Mouse (Mus musculus) stomach, embryonic 14.5 days (tissue): ENCODE measurements at regions not wholly inside any gene's neighbourhood (a gene's known extent, or its start where the extent isn't known, plus 50 kb on each side); places are given as distances from the start of the nearest gene placed in this dataset.

Source experiments
- ATAC-seq: fragments of 200-750 bp; cut with Nextera tagmentation; 2 replicates; pipeline ENCODE4 v1.8.0; 2017; ENCODE audit warnings: low read depth, moderate TSS enrichment; ENCODE audit not compliant: insufficient number of reproducible peaks, insufficient read depth, low FRiP score
- H3K27ac ChIP-seq: fragments of 300-500 bp; sonication (generic); 2 replicates; pipeline ENCODE4 v1.5.1; 2014; ENCODE audit warnings: mild to moderate bottlenecking, low read length, moderate library complexity, mixed read lengths
- H3K27me3 ChIP-seq: fragments of 300-500 bp; sonication (generic); 2 replicates; pipeline ENCODE4 v1.6.1; 2014; ENCODE audit warnings: low read length, control low read depth, mixed read lengths; ENCODE audit not compliant: control insufficient read depth, insufficient read depth
- H3K36me3 ChIP-seq: fragments of 300-500 bp; sonication (generic); 2 replicates; pipeline ENCODE4 v1.6.1; 2014; ENCODE audit warnings: mild to moderate bottlenecking, control low read depth, low read length, moderate library complexity, mixed read lengths; ENCODE audit not compliant: control insufficient read depth, insufficient read depth
- H3K4me1 ChIP-seq: fragments of 300-500 bp; sonication (generic); 2 replicates; pipeline ENCODE4 v1.6.1; 2014; ENCODE audit warnings: low read length, control low read depth, mixed read lengths; ENCODE audit not compliant: control insufficient read depth, insufficient read depth
- H3K4me2 ChIP-seq: fragments of 300-500 bp; sonication (generic); replicated peaks from 2 replicates; pipeline ENCODE4 v1.6.1; 2014; ENCODE audit warnings: low read depth, low read length, control low read depth
- H3K4me3 ChIP-seq: fragments of 300-500 bp; sonication (generic); 2 replicates; pipeline ENCODE4 v1.5.1; 2014; ENCODE audit warnings: low read depth, low read length, control low read depth
- H3K9ac ChIP-seq: fragments of 300-500 bp; sonication (generic); replicated peaks from 2 replicates; pipeline ENCODE4 v1.6.1; 2014; ENCODE audit warnings: low read depth, mild to moderate bottlenecking, control low read depth, low read length, moderate library complexity, mixed read lengths
- H3K9me3 ChIP-seq: fragments of 300-500 bp; sonication (generic); 2 replicates; pipeline ENCODE4 v1.6.1; 2016; ENCODE audit warnings: low read depth, low read length, control low read depth; ENCODE audit not compliant: control insufficient read depth
- WGBS: fragments of 180-500 bp; shearing (Covaris S2); extraction: QIAGEN DNeasy Blood & Tissue Kit; methylation state at CpG from one replicate; pipeline ENCODE4 v1.1.7; 2014; 5-methylcytosine and 5-hydroxymethylcytosine counted together

DNA sequence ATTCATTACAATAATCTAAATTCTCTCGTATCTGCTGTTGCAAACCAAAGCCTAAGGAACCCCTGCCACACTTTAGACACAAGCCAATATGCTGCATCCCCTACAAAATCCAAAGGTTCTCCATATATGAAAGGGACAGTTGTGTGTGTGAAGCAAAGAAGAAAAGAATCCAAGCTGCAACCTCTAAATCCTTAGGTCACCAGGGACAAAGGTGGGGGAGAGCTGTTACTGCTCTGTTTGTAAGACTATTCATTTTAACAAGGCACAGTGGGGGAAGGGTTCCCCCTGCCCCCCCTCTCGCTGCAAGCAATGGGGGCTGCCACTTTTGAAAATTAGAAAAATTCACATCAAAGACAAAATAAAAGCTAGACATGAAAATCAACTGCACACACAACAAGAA lies 231.4 kb downstream of the Sox4 start:
- H3K27ac ChIP-seq: no peak overlapping the region
- no peak overlapping the region for H3K4me2 ChIP-seq
- no peaks in the 10 kb centered on the region for H3K36me3 ChIP-seq
- no peak overlapping the region for H3K4me3 ChIP-seq
- H3K9ac ChIP-seq: no peak overlapping the region
- H3K4me1 ChIP-seq: peaks cover 11% of the 10 kb centered on the region; the same call in 1 of the 2 replicates
- no peaks in the 10 kb centered on the region for H3K27me3 ChIP-seq
- no peaks in the 10 kb centered on the region for H3K9me3 ChIP-seq
- no peak for ATAC-seq
- WGBS: 71% methylated on average over 2 of the region's 2 CpGs

DNA sequence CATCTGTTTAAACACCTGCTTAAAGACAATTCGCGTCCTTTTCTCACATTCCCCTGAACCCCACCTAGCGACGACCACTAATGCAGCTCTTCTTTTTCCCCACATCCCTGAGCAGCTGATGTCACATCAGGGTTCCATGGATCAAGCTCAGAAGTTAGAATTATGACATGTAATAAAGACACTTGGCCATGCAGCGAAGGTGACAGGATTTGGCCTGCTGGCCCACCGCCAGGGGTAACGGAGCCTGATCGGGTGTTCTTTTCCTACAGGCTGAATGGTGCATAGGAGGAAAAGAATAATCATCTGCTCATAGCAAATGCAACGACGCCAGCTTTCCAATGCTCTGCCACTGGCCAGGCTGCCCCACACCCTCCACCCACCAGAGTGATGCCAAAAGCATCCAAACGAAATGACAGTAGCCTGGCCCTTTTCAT lies 231.9 kb downstream of the Sox4 start:
- 67% methylated on average over 11 of the region's 11 CpGs for WGBS
- Histone ChIP-seq H3K36me3 (no peaks in the 10 kb centered on the region), H3K9me3 (no peaks in the 10 kb centered on the region), H3K4me3 (no peak overlapping the region), H3K27me3 (no peaks in the 10 kb centered on the region), H3K4me1 (peaks cover 11% of the 10 kb centered on the region; the same call in 1 of the 2 replicates), H3K4me2 (no peak overlapping the region), H3K9ac (no peak overlapping the region), H3K27ac (no peak overlapping the region)
- ATAC-seq: no peak

DNA sequence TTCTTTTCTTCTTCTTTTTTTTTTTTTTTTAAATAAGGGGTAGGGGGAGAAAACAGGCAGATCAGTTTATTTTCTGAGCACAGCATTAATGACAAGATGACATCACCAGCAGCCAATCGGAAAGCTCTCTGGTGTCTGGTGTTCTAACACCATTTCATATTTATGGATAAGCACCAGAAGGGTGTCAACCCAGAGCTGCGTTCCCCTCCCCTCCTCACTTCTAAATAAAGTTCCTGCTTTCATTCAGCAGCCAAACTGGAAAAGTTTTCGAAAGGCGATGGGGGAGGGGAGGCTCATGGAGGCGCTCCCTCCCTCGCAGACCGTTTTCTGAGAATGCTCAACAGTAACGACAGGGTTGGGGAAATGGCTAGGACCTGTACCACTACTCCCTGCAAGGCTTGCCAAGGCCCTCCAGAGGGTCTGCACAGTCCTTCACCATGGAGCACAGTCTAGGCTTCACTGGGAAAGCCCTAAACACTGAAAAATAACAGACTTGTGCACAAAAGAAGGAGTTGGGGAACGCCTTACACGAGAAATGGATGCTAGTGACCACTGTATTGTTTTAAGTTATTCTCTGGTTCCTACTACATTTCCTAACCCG lies 232.8 kb downstream of the Sox4 start:
- ATAC-seq: no peak
- WGBS: 41% methylated on average over 11 of the region's 11 CpGs
- H3K27me3 ChIP-seq: no peaks in the 10 kb centered on the region
- no peak overlapping the region for H3K4me2 ChIP-seq
- peak overlapping the region; percentile 17; the same call in 1 of the 2 replicates for H3K27ac ChIP-seq
- peaks cover 11% of the 10 kb centered on the region; the same call in 1 of the 2 replicates for H3K4me1 ChIP-seq
- H3K36me3 ChIP-seq: no peaks in the 10 kb centered on the region
- H3K9ac ChIP-seq: no peak overlapping the region
- no peak overlapping the region for H3K4me3 ChIP-seq
- no peaks in the 10 kb centered on the region for H3K9me3 ChIP-seq

DNA sequence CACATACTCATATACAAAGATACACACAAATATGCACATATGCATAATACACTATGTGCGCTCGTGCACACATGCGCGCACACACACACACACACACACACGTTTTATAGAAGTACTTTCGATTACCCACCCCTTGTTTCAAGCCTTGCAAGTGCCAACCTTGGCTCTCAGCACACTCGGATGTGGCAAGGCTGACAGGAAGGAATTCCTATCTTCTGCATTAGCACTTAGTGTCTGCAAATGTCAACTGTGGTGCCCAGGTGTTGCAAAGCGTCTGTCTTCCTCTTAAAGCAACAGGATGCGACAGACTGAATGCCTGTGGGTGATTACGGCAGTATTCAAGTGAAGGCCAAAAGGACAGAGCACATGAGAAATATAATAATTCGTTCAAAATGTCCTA lies 233.3 kb downstream of the Sox4 start:
- no peak overlapping the region for H3K4me2 ChIP-seq
- H3K9ac ChIP-seq: no peak overlapping the region
- no peaks in the 10 kb centered on the region for H3K36me3 ChIP-seq
- H3K27ac ChIP-seq: no peak overlapping the region
- H3K27me3 ChIP-seq: no peaks in the 10 kb centered on the region
- H3K4me1 ChIP-seq: peaks cover 11% of the 10 kb centered on the region; the same call in 1 of the 2 replicates
- no peak overlapping the region for H3K4me3 ChIP-seq
- no peaks in the 10 kb centered on the region for H3K9me3 ChIP-seq
- 67% methylated on average over 11 of the region's 11 CpGs for WGBS
- no peak for ATAC-seq

DNA sequence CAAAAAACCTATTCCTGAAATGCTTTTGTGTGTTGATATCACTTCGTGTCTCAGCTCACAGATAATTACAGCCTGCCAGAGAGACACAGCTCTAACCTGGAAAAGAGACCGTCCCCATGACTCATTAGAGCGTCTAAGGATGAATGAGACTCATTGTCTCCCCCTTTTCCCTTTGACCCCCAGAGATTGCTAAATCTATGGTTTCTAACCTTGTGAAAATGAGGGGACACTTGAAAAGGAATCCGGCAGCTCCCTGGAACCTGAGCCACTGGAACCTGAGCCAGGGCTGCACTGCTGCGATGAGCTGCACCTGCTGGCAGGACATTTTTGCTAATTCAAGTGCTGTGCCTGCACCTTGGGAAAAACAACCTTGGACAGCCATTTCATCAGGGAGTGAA lies 234.6 kb downstream of the Sox4 start:
- Histone ChIP-seq H3K4me3 (no peak overlapping the region), H3K4me1 (peaks cover 11% of the 10 kb centered on the region; the same call in 1 of the 2 replicates), H3K9me3 (no peaks in the 10 kb centered on the region), H3K9ac (no peak overlapping the region), H3K27ac (peak overlapping the region; percentile 71; the same call in 1 of the 2 replicates), H3K4me2 (no peak overlapping the region), H3K36me3 (no peaks in the 10 kb centered on the region), H3K27me3 (no peaks in the 10 kb centered on the region)
- 31% methylated on average over 5 of the region's 5 CpGs for WGBS
- no peak for ATAC-seq

DNA sequence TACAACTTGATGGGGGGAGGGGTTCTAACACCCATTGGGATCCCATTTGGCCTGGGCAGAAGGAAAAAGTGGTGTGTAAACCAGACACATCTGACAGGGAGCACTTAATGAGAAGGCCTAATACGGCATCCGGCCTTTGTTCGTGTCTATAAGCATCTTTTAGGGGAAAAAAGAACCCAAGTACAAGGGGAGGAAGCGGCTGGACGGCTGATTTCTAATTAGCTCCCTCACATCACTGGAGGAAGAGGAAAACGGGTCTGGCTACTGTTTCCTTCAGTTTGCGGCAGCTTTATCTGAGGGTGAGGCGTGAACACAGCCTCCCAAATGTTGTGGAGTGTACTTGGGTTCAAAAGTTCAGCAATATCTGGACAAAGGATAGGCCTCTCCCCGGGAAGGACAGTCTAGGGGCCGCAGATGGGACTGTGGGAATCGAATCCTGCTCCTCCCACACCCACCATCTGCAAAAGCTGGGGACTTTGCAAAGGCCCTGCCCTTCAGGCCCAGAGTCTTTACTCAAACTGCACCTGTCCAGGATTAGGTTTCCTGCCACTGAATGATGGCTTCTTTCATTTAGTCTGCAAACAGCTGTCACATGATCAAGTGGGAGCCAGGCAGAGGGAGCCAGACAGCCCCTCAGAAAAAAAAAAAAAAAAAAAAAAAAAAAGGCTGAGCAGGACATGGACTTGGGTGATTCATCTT lies 235.2 kb downstream of the Sox4 start:
- no peaks in the 10 kb centered on the region for H3K27me3 ChIP-seq
- H3K9me3 ChIP-seq: no peaks in the 10 kb centered on the region
- WGBS: 14% methylated on average over 11 of the region's 11 CpGs
- peak overlapping the region; percentile 71; the same call in 1 of the 2 replicates for H3K27ac ChIP-seq
- no peak overlapping the region for H3K9ac ChIP-seq
- peak; percentile 44; the same call in 1 of the 2 replicates for ATAC-seq
- peaks cover 11% of the 10 kb centered on the region; the same call in 1 of the 2 replicates for H3K4me1 ChIP-seq
- no peaks in the 10 kb centered on the region for H3K36me3 ChIP-seq
- H3K4me2 ChIP-seq: no peak overlapping the region
- no peak overlapping the region for H3K4me3 ChIP-seq

DNA sequence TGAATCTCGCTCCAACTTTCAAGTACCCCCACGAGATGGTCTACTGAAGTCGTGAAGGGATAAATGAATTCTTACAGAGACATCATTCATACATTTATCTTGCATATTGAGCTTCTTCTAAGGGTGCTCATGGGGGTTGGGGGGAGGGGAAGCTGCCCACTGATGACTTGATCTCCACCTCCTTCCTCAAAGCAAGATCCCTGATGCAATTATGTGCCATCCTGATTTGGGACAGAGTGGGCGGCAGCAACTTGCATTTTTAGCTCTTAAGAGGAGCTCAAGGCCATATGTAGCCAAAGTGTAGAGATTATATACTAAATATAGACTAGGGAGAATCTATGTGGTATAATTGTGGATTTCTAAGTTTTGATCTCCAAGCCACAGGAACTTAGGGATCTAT lies 236.1 kb downstream of the Sox4 start:
- peaks cover 11% of the 10 kb centered on the region; the same call in 1 of the 2 replicates for H3K4me1 ChIP-seq
- 84% methylated on average over 4 of the region's 4 CpGs for WGBS
- H3K36me3 ChIP-seq: no peaks in the 10 kb centered on the region
- no peak overlapping the region for H3K4me3 ChIP-seq
- peak overlapping the region; percentile 71; the same call in 1 of the 2 replicates for H3K27ac ChIP-seq
- H3K27me3 ChIP-seq: no peaks in the 10 kb centered on the region
- H3K4me2 ChIP-seq: no peak overlapping the region
- ATAC-seq: no peak
- no peak overlapping the region for H3K9ac ChIP-seq
- no peaks in the 10 kb centered on the region for H3K9me3 ChIP-seq

DNA sequence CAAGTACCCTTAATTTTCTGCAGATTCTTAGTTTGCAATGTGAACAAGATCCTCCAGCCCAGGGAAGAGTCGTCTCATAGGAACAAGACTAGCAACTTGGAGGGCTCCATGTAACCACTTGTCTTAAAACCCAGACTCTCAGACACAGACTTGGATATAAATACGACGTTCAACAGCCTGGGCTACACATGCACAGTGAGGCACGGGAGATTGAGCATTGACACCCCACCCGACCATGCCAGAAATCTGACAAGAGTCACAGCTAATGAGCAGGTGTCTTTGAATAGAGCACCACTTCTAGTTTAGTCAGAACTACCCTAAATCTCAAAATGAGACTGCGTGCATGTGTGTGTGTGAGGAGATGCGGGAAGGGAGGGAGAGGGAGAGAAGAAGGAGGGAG lies 243.5 kb downstream of the Sox4 start:
- H3K9me3 ChIP-seq: no peaks in the 10 kb centered on the region
- ATAC-seq: no peak
- no peak overlapping the region for H3K4me3 ChIP-seq
- H3K4me2 ChIP-seq: no peak overlapping the region
- H3K9ac ChIP-seq: no peak overlapping the region
- 66% methylated on average over 7 of the region's 7 CpGs for WGBS
- no peaks in the 10 kb centered on the region for H3K4me1 ChIP-seq
- H3K27me3 ChIP-seq: no peaks in the 10 kb centered on the region
- no peak overlapping the region for H3K27ac ChIP-seq
- no peaks in the 10 kb centered on the region; the same call in 1 of the 2 replicates for H3K36me3 ChIP-seq
